Mouse (Mus musculus) CD8-positive naive resting alpha-beta T cell, adult 2 months (primary cell): ENCODE data around the gene Hist1h2be.
"Not testable (repeated sequence)": the region's sequence is repeated elsewhere in the genome, so short reads cannot be mapped to it uniquely, and the experiment has no call there.

ENCODE experiments used
- DNase-seq, 2 experiments: peaks; one replicate each; pipeline ENCODE4 v3.0.0; 2022; ENCODE audit warnings: low read depth in 2 of 2, low spot score in 2 of 2

Gene Hist1h2be

GRCm38 (mm10) chr13:23592614-23593013, 28.3 kb downstream of the Hist1h2be start:
- DNase-seq: no peak

GRCm38 (mm10) chr13:23591886-23592285, 29.0 kb downstream of the Hist1h2be start:
- DNase-seq: not testable (repeated sequence)

DNA sequence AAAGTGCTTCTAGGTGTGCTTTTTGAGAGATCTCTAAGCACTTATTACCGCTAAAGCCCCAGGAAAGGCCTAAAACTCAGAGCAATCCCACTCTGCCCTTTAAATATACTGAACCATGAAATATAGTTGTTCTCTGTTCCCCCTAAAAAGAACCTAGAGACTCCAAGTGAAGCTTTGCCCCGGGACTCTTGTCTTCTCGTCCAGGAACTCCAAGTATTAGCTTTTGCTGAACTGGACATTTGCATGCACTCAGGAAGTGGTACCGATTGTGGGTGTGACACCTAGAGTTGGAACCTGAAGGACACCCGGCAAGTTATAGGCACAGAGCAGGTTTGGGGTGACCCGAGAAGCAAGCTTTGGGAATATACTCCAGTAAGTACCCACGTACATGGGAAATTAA, 29.7 kb downstream of the Hist1h2be start:
- no peak for DNase-seq

DNA sequence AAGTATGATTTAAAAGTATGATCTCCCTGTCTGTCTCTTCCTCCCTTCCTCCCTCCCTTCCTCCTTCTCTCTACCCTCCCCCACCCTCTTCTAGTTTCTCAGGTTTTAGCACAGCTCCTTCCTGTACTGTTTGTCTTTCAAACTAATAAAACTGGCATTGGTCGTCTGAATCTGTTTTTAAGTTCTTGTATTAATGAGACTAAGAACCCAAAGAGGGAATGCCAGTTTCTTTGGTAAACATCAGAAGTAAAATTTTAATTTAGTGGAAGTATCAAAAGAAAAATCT, 34.0 kb downstream of the Hist1h2be start:
- no peak for DNase-seq

DNA sequence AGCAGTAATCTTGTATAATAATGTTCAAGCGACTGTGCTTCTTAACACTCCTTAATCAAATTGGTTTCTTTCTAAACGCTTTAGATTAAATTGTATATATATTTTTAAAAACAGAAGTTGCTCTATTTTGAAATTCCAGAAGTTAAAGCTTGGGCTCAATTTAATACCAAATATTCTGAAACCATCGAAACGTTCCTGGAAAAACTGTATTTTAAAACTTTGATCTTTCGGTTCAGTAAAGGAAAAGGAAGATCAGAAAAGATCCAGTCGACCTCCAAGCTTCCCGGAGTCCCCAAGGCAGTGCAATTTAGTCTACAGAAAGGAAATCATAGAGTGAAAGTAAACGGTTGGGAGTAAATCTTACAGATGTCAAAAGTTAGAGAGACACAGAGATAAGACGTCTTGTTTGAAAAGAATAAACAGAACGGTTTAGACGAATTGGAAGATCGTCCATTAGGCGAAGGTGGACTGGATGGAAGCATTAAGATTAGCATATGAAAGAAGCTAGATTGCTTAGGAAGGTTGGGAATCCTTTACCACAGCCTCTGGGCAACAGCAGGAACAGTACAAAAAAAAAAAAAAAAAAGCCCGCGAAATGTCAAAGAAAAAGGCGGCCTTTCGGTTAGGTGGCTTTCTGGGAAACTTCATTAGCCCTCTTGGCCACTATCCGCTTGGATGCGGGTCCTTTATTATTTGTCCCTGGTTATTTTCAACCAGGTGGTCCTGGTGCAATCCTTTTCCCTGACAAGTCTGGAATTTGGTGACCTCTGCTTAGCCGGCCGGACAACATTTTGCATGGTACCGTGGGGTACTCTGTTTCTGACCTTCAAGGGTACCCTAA, 34.6 kb downstream of the Hist1h2be start:
- no peak for DNase-seq

DNA sequence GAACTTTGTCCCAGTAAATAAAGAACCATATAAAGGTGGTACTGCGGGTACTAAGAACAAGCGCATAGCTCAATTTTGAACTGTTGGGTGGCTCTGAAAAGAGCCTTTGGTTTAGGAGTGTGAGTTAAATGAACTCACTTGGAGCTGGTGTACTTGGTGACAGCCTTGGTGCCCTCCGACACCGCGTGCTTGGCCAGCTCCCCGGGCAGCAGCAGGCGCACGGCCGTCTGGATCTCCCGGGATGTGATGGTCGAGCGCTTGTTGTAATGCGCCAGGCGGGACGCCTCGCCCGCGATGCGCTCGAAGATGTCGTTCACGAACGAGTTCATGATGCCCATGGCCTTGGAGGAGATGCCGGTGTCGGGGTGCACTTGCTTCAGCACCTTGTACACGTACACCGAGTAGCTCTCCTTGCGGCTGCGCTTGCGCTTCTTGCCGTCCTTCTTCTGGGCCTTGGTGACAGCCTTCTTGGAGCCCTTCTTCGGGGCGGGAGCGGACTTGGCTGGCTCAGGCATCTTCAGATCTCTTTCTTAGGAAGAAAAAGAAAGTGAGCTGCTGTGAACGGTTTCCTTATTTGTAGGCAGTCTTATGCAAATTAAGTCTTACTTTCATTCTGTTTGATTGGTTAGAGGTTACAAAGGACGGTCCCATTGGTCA, 35.4 kb downstream of the Hist1h2be start:
- DNase-seq: peak; percentile 68 to 69

GRCm38 (mm10) chr13:23585029-23585441, 35.9 kb downstream of the Hist1h2be start:
- peak; percentile 62 to 70 for DNase-seq

DNA sequence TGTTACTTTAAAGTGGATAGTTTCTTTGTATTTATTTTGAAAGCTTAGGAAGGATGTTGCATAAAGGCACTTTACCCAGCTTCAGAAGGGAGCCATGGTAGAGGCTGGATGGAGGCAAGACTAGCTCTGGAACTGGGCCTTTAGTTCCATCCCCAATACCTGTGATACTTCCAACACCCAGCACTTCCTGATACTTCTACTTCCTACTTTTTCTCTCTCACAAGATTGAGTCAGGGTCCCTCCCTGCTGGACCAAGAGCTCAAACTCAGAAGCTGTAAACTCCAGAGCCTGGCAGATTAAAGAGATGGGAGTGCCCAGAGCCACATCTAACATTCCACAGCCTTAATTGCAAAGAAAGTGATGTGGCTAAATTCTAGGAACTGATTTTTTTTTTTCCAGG, 36.6 kb downstream of the Hist1h2be start:
- no peak for DNase-seq

DNA sequence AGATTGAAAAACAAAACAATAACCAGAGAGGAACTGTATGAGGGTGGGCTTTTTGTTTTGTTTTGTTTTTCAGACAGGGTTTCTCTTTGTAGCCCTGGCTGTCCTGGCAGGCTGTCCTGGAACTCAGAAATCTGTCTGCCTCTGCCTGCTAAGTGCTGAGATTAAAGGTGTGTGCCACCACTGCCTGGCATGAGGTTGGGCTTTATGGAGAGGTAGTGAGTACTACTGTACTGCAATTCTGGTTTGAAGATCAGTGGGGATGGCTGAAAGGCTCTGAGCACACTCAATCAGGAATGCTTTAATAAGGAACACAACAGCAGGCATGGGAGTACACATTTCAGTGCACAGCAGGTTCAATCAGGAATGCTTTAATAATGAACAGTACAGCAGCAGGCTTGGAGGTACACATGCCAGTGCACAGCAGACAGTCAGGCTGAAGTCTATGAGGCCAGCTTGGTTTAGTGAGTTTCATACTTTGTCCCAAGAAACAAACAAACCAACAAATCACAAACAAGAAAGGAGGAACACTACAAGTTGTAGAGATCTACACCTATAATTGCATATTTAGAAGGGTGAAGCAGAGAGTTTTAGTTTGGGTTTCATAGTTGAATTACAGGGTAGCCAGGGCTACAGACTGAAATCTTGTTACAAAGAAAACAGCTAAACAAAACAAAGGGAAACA, 37.4 kb downstream of the Hist1h2be start:
- DNase-seq: no peak

- no peak for DNase-seq
These were observed 38.5 kb downstream of the Hist1h2be start for GRCm38 (mm10) chr13:23582219-23583056.

GRCm38 (mm10) chr13:23581408-23582218, 39.3 kb downstream of the Hist1h2be start, which contains the start of gene Hist1h4d:
Gene Hist1h4d, plus strand, starts transcription at chr13:23581598.
- DNase-seq: peak; percentile 85 to 91

GRCm38 (mm10) chr13:23577835-23578234, 43.1 kb downstream of the Hist1h2be start:
- no peak for DNase-seq

GRCm38 (mm10) chr13:23576906-23577639, 43.9 kb downstream of the Hist1h2be start:
- DNase-seq: no peak

GRCm38 (mm10) chr13:23576351-23576881, 44.5 kb downstream of the Hist1h2be start:
- no peak for DNase-seq

DNA sequence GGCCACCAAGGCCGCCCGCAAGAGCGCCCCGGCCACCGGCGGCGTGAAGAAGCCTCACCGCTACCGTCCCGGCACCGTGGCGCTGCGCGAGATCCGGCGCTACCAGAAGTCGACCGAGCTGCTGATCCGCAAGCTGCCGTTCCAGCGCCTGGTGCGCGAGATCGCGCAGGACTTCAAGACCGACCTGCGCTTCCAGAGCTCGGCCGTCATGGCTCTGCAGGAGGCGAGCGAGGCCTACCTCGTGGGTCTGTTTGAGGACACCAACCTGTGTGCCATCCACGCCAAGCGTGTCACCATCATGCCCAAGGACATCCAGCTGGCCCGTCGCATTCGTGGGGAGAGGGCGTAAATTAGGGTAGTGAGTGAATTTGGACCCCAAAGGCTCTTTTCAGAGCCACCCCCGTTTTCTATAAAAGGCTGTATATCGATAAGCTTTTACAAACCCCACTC, 45.0 kb downstream of the Hist1h2be start:
- DNase-seq: not testable (repeated sequence)

DNA sequence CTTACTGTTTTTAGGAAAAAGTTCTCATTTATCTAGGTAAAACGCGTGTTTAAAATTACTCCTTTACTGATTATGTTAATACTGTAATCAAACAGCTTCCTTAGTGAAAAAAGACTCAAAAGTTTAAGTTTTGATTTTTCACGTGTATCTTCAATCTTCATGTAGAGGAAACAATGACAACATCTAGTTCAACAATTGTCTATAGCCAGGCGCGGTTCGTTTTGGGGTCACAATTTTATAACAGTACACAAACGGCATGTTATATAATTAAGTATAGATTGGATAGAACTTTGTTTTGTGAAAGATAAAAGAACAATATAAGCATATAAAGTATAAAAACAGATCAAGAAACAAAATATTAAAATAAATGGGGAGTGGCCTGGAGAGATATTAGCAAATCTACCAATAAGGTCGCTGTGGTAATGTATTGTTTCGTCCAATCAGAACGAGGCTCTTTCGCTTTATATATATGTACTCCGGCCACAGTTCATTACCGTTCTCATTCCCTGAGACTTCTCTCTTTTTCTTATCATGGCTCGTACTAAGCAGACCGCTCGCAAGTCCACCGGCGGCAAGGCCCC, 45.6 kb downstream of the Hist1h2be start, which contains the start of gene Hist1h3d:
Gene Hist1h3d, plus strand, starts transcription at position 493 of the 581 bp plus-strand sequence.
- DNase-seq: no peak

DNA sequence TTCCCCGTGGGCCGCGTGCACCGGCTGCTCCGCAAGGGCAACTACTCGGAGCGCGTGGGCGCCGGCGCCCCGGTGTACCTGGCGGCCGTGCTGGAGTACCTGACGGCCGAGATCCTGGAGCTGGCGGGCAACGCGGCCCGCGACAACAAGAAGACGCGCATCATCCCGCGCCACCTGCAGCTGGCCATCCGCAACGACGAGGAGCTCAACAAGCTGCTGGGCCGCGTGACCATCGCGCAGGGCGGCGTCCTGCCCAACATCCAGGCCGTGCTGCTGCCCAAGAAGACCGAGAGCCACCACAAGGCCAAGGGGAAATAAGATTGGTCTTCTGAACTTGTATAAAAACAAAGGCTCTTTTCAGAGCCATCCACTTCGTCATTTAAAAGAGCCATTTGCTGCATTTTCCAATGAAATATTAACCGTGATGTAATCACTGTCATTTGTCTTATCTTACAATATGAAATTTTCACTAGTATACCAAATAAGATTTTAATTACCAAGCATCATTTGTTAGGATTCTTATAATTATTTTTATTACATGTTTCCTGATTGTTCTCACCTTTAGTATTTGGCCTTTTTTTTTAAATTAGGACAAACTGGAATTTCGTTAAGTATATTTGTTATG, 46.3 kb downstream of the Hist1h2be start:
- DNase-seq: not testable (repeated sequence)

GRCm38 (mm10) chr13:23573898-23574524, 46.9 kb downstream of the Hist1h2be start, which contains the start of the genes Hist1h2bf and Hist1h2ad:
Gene Hist1h2bf, minus strand, starts transcription at chr13:23574196.
Gene Hist1h2ad, plus strand, starts transcription at chr13:23574381.
- peak; percentile 68 to 76 for DNase-seq
